Mouse (Mus musculus): ENCODE results near the gene Zmynd8. TPM values are rescaled to one million over a fixed set of nuclear protein-coding genes. Genes with fewer than 3 reads are reported as not detected.

Zmynd8 gene
- polyA plus RNA-seq, 1 experiment = 75.2 TPM

GRCm38 (mm10) chr2:165867549-165867948 lies 31.3 kb downstream of the Zmynd8 start:
- Histone ChIP-seq H3K4me3 (replicated peaks; ENCODE audit: control insufficient read depth, low read depth, low read length) (no peak overlapping the region), H3K4me1 (ENCODE audit: control insufficient read depth, insufficient read depth, low read length) (no peaks in the 10 kb centered on the region), H3K27ac (ENCODE audit: control insufficient read depth, insufficient read depth, low read depth, low read length, poor library complexity) (no peak overlapping the region)
- WGBS = 88% methylated on average over 9 of the region's 9 CpGs
- TF ChIP-seq POLR2A (IDR thresholded peaks at IDR 0.05; ENCODE audit: borderline replicate concordance, control insufficient read depth, low read depth, low read length) (no peak), CTCF (IDR thresholded peaks at IDR 0.05; ENCODE audit: control insufficient read depth, insufficient read depth, low read length) (no peak)

GRCm38 (mm10) chr2:165866951-165867387 lies 31.8 kb downstream of the Zmynd8 start:
- TF ChIP-seq CTCF (IDR thresholded peaks at IDR 0.05; ENCODE audit: control insufficient read depth, insufficient read depth, low read length) (no peak), POLR2A (IDR thresholded peaks at IDR 0.05; ENCODE audit: borderline replicate concordance, control insufficient read depth, low read depth, low read length) (no peak)

GRCm38 (mm10) chr2:165866412-165866811 lies 32.4 kb downstream of the Zmynd8 start:
- 75% methylated on average over 8 of the region's 8 CpGs for WGBS
- Histone ChIP-seq H3K4me1 (ENCODE audit: control insufficient read depth, insufficient read depth, low read length) (no peaks in the 10 kb centered on the region; the same call in 1 of the 2 replicates), H3K4me3 (replicated peaks; ENCODE audit: control insufficient read depth, low read depth, low read length) (no peak overlapping the region), H3K27ac (ENCODE audit: control insufficient read depth, insufficient read depth, low read depth, low read length, poor library complexity) (no peak overlapping the region)
- TF ChIP-seq CTCF (IDR thresholded peaks at IDR 0.05; ENCODE audit: control insufficient read depth, insufficient read depth, low read length) (no peak), POLR2A (IDR thresholded peaks at IDR 0.05; ENCODE audit: borderline replicate concordance, control insufficient read depth, low read depth, low read length) (no peak)

More at GRCm38 (mm10) chr2:165866951-165867387, 31.8 kb downstream of the Zmynd8 start:
- Histone ChIP-seq H3K4me1 (ENCODE audit: control insufficient read depth, insufficient read depth, low read length) (no peaks in the 10 kb centered on the region), H3K4me3 (replicated peaks; ENCODE audit: control insufficient read depth, low read depth, low read length) (no peak overlapping the region), H3K27ac (ENCODE audit: control insufficient read depth, insufficient read depth, low read depth, low read length, poor library complexity) (no peak overlapping the region)
- WGBS = 87% methylated on average over 12 of the region's 12 CpGs

GRCm38 (mm10) chr2:165864769-165865168 lies 34.0 kb downstream of the Zmynd8 start:
- no peak for TF ChIP-seq CTCF (IDR thresholded peaks at IDR 0.05; ENCODE audit: control insufficient read depth, insufficient read depth, low read length)
- TF ChIP-seq POLR2A (IDR thresholded peaks at IDR 0.05; ENCODE audit: borderline replicate concordance, control insufficient read depth, low read depth, low read length) = no peak
- Histone ChIP-seq H3K4me3 (replicated peaks; ENCODE audit: control insufficient read depth, low read depth, low read length) (no peak overlapping the region), H3K4me1 (ENCODE audit: control insufficient read depth, insufficient read depth, low read length) (peaks cover 2% of the 10 kb centered on the region; the same call in 1 of the 2 replicates), H3K27ac (ENCODE audit: control insufficient read depth, insufficient read depth, low read depth, low read length, poor library complexity) (no peak overlapping the region)
- 89% methylated on average over 3 of the region's 3 CpGs for WGBS

GRCm38 (mm10) chr2:165861683-165862594 lies 36.9 kb downstream of the Zmynd8 start:
- Histone ChIP-seq H3K4me3 (replicated peaks; ENCODE audit: control insufficient read depth, low read depth, low read length) (no peak overlapping the region), H3K27ac (ENCODE audit: control insufficient read depth, insufficient read depth, low read depth, low read length, poor library complexity) (no peak overlapping the region), H3K4me1 (ENCODE audit: control insufficient read depth, insufficient read depth, low read length) (peaks cover 2% of the 10 kb centered on the region; the same call in 1 of the 2 replicates)
- TF ChIP-seq POLR2A (IDR thresholded peaks at IDR 0.05; ENCODE audit: borderline replicate concordance, control insufficient read depth, low read depth, low read length) (no peak), CTCF (IDR thresholded peaks at IDR 0.05; ENCODE audit: control insufficient read depth, insufficient read depth, low read length) (no peak)
- WGBS = 87% methylated on average over 26 of the region's 26 CpGs

- 58% methylated on average over 20 of the region's 20 CpGs for WGBS
- Histone ChIP-seq H3K4me1 (ENCODE audit: control insufficient read depth, insufficient read depth, low read length) (peaks cover 6% of the 10 kb centered on the region), H3K27ac (ENCODE audit: control insufficient read depth, insufficient read depth, low read depth, low read length, poor library complexity) (no peak overlapping the region), H3K4me3 (replicated peaks; ENCODE audit: control insufficient read depth, low read depth, low read length) (no peak overlapping the region)
- TF ChIP-seq POLR2A (IDR thresholded peaks at IDR 0.05; ENCODE audit: borderline replicate concordance, control insufficient read depth, low read depth, low read length) (no peak), CTCF (IDR thresholded peaks at IDR 0.05; ENCODE audit: control insufficient read depth, insufficient read depth, low read length) (no peak)
These were observed 37.7 kb downstream of the Zmynd8 start for GRCm38 (mm10) chr2:165860962-165861682.

GRCm38 (mm10) chr2:165860447-165860846 lies 38.4 kb downstream of the Zmynd8 start:
- Histone ChIP-seq H3K4me1 (ENCODE audit: control insufficient read depth, insufficient read depth, low read length) (peaks cover 9% of the 10 kb centered on the region), H3K4me3 (replicated peaks; ENCODE audit: control insufficient read depth, low read depth, low read length) (no peak overlapping the region), H3K27ac (ENCODE audit: control insufficient read depth, insufficient read depth, low read depth, low read length, poor library complexity) (no peak overlapping the region)
- 90% methylated on average over 6 of the region's 6 CpGs for WGBS
- no peak for TF ChIP-seq CTCF (IDR thresholded peaks at IDR 0.05; ENCODE audit: control insufficient read depth, insufficient read depth, low read length)
- no peak for TF ChIP-seq POLR2A (IDR thresholded peaks at IDR 0.05; ENCODE audit: borderline replicate concordance, control insufficient read depth, low read depth, low read length)

Data from bone marrow, adult 2 months (tissue).